Mouse (Mus musculus): ENCODE measurements around the gene Rpl18.
A peak's percentile ranks its signal among the peaks of the same experiment; 100 is the strongest.

Gene Rpl18

GRCm38 (mm10) chr7:45700301-45701015 is 14.8 kb upstream of the Rpl18 start:
- peak in 1 of 2 experiments; percentile 75 for DNase-seq (ENCODE audit: low spot score in 2 of 2)

GRCm38 (mm10) chr7:45701072-45701471 is 14.2 kb upstream of the Rpl18 start:
- DNase-seq (ENCODE audit: low spot score in 2 of 2), result no peak

- no peak for DNase-seq (ENCODE audit: low spot score in 2 of 2)
Observed at GRCm38 (mm10) chr7:45701607-45702006, 13.7 kb upstream of the Rpl18 start.

GRCm38 (mm10) chr7:45702316-45702715 is 12.9 kb upstream of the Rpl18 start:
- no peak for DNase-seq (ENCODE audit: low spot score in 2 of 2)

- DNase-seq (ENCODE audit: low spot score in 2 of 2), result no peak
Observed at GRCm38 (mm10) chr7:45702809-45703520, 12.3 kb upstream of the Rpl18 start.

GRCm38 (mm10) chr7:45703521-45704033 is 11.7 kb upstream of the Rpl18 start:
- DNase-seq (ENCODE audit: low spot score in 2 of 2), result no peak

GRCm38 (mm10) chr7:45704046-45704559 is 11.2 kb upstream of the Rpl18 start:
- DNase-seq (ENCODE audit: low spot score in 2 of 2), result peak in 1 of 2 experiments; percentile 60

GRCm38 (mm10) chr7:45704730-45705442 is 10.4 kb upstream of the Rpl18 start, which contains the start of gene Dbp:
Dbp (plus strand) TSS chr7:45705088.
- peak; percentile 95 to 99 for DNase-seq (ENCODE audit: low spot score in 2 of 2)

GRCm38 (mm10) chr7:45705443-45705864 is 9.8 kb upstream of the Rpl18 start:
- no peak for DNase-seq (ENCODE audit: low spot score in 2 of 2)

GRCm38 (mm10) chr7:45705873-45706281 is 9.4 kb upstream of the Rpl18 start:
- DNase-seq (ENCODE audit: low spot score in 2 of 2), result peak; percentile 76 to 85

- peak; percentile 85 to 86 for DNase-seq (ENCODE audit: low spot score in 2 of 2)
Observed at GRCm38 (mm10) chr7:45706721-45707241, 8.5 kb upstream of the Rpl18 start.

- DNase-seq (ENCODE audit: low spot score in 2 of 2), result peak; percentile 95 to 98
Observed at GRCm38 (mm10) chr7:45707375-45707967, 7.8 kb upstream of the Rpl18 start.

- no peak for DNase-seq (ENCODE audit: low spot score in 2 of 2)
Observed at GRCm38 (mm10) chr7:45708221-45708761, 7.0 kb upstream of the Rpl18 start.

- DNase-seq (ENCODE audit: low spot score in 2 of 2), result no peak
Observed at GRCm38 (mm10) chr7:45709036-45709435, 6.2 kb upstream of the Rpl18 start.

GRCm38 (mm10) chr7:45709677-45710355 is 5.4 kb upstream of the Rpl18 start:
- no peak for DNase-seq (ENCODE audit: low spot score in 2 of 2)

- no peak for DNase-seq (ENCODE audit: low spot score in 2 of 2)
Observed at GRCm38 (mm10) chr7:45710477-45711191, 4.6 kb upstream of the Rpl18 start.

- DNase-seq (ENCODE audit: low spot score in 2 of 2), result no peak
Observed at GRCm38 (mm10) chr7:45711316-45712021, 3.8 kb upstream of the Rpl18 start.

GRCm38 (mm10) chr7:45712022-45712757 is 3.1 kb upstream of the Rpl18 start:
- no peak for DNase-seq (ENCODE audit: low spot score in 2 of 2)

Measured in urinary bladder, adult 18-20 months (tissue).